Mouse (Mus musculus): ENCODE data around the gene Tssk4. TPM values are rescaled to one million over a fixed set of nuclear protein-coding genes. Genes with fewer than 3 reads are reported as not detected.

The Tssk4 gene
- polyA plus RNA-seq, 1 experiment from 2014 or later: 0.46 TPM

DNA sequence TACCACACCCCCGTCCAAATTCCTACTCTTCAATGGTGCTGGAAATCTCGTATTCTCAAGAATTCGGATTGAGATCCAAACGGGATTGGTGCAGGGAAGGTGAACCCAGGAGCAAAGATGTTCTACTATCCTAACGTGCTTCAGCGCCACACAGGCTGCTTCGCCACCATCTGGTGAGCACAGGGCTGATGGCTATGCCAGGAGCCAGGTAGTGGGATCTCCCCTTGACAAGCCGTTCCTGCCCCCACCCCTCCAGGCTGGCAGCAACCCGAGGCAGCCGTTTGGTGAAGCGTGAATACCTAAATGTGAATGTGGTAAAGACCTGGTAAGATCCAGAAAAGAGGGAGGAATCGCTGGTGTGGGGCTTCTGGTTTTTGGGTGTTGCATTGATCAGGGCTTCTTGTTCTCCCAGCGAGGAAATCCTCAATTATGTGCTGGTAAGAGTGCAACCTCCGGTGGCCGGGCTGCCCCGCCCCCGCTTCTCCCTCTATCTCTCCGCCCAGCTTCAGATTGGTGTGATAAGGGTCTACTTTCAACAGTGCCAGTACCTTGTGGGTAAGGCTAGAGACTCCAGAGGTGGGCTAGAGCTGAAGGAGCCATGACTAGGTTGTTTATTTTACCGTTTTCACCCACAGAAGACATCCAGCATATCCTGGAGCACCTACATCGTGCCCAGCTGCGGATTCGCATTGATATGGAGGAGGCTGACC is 31.3 kb upstream of the Tssk4 start:
- Histone ChIP-seq H3K4me2 (replicated peaks; ENCODE audit: low read depth) (peak overlapping the region; percentile 35), H3K9me3 (ENCODE audit: control insufficient read depth, low read length) (no peaks in the 10 kb centered on the region), H3K4me3 (ENCODE audit: low read depth, low read length) (peak overlapping the region; percentile 20), H3K9ac (ENCODE audit: low read length) (peak overlapping the region; percentile 41; the same call in 1 of the 2 replicates), H3K4me1 (replicated peaks; ENCODE audit: control insufficient read depth, insufficient read depth) (no peaks in the 10 kb centered on the region), H3K36me3 (ENCODE audit: control insufficient read depth, insufficient read depth, low read length) (no peaks in the 10 kb centered on the region), H3K27ac (replicated peaks) (no peak overlapping the region), H3K27me3 (ENCODE audit: control insufficient read depth, insufficient read depth, low read length) (no peaks in the 10 kb centered on the region)
- TF ChIP-seq CTCF (IDR thresholded peaks at IDR 0.05; ENCODE audit: low read depth) (no peak), EP300 (optimal IDR thresholded peaks at IDR 0.05) (no peak)
- WGBS: 38% methylated on average over 22 of the region's 22 CpGs
- DNase-seq (ENCODE audit: low spot score): no peak
- no peak for ATAC-seq (ENCODE audit: low FRiP score, low TSS enrichment)

DNA sequence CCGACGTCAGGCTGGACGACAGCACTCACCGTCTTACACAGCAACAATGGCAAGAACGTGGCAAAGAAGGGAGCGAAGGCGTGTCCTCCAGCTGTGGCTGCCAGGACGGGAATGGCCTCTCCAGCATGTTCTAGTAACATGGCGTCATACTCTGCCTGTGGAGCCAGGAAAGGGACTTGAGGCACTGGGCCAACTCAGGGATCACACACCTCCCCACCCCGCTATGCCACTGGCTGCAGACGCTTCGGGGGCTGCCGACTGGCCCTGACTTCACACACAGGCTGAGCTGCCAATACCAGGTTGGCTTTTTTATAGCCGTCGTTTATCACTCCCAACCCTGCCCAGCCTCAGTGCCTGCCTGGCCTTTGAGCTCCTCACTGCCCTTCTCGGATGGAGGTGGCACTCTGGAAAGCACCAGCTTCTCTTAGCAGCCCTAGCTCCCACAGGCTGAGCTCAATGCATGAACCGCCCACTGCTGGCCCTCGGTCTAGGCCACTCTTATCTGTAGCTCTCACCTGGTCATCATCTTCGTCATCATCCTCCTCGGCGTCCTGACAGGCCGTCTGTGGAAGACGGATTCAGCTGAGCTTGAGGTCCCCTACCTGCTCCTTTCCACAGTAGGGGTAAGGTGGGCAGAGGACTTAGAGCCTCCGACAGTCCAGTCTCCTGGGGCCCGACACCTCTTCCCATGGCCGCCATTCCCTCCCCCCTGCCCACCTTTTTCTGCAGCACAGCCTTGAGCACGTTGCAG is 21.7 kb upstream of the Tssk4 start:
- no peak for ATAC-seq (ENCODE audit: low FRiP score, low TSS enrichment)
- no peak overlapping the region for H3K9ac ChIP-seq (ENCODE audit: low read length)
- H3K4me2 ChIP-seq (replicated peaks; ENCODE audit: low read depth): no peak overlapping the region
- peaks cover 46% of the 10 kb centered on the region for H3K36me3 ChIP-seq (ENCODE audit: control insufficient read depth, insufficient read depth, low read length)
- H3K4me1 ChIP-seq (replicated peaks; ENCODE audit: control insufficient read depth, insufficient read depth): no peaks in the 10 kb centered on the region
- no peaks in the 10 kb centered on the region for H3K9me3 ChIP-seq (ENCODE audit: control insufficient read depth, low read length)
- no peak for TF ChIP-seq CTCF (IDR thresholded peaks at IDR 0.05; ENCODE audit: low read depth)
- TF ChIP-seq EP300 (optimal IDR thresholded peaks at IDR 0.05): no peak
- H3K4me3 ChIP-seq (ENCODE audit: low read depth, low read length): no peak overlapping the region
- H3K27ac ChIP-seq (replicated peaks): no peak overlapping the region
- DNase-seq (ENCODE audit: low spot score): no peak
- H3K27me3 ChIP-seq (ENCODE audit: control insufficient read depth, insufficient read depth, low read length): no peaks in the 10 kb centered on the region
- WGBS: 89% methylated on average over 27 of the region's 27 CpGs

DNA sequence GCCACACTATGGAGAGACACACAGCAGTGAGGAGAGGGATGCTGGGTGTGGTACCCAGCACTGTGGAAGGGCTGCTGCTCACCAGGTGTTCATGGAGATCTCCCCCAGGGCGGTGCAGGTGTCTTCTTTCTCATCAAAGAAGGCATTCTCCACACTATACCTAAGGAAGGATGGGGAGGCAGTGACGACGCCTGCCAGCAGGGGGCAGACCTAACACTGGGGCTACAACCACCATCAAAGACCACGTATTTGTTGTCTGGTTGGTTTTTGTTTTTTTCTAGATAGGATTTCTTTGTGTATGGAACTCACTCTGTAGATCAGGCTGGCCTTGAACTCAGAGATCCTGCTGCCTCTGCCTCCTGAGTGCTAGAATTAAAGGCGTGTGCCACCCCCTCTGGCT is 20.7 kb upstream of the Tssk4 start:
- WGBS: 42% methylated on average over 5 of the region's 5 CpGs
- Histone ChIP-seq H3K27me3 (ENCODE audit: control insufficient read depth, insufficient read depth, low read length) (no peaks in the 10 kb centered on the region), H3K4me2 (replicated peaks; ENCODE audit: low read depth) (no peak overlapping the region), H3K27ac (replicated peaks) (no peak overlapping the region), H3K36me3 (ENCODE audit: control insufficient read depth, insufficient read depth, low read length) (peaks cover 46% of the 10 kb centered on the region), H3K9me3 (ENCODE audit: control insufficient read depth, low read length) (no peaks in the 10 kb centered on the region), H3K4me3 (ENCODE audit: low read depth, low read length) (no peak overlapping the region), H3K4me1 (replicated peaks; ENCODE audit: control insufficient read depth, insufficient read depth) (no peaks in the 10 kb centered on the region), H3K9ac (ENCODE audit: low read length) (no peak overlapping the region)
- peak; percentile 18; the same call in 1 of the 2 replicates for ATAC-seq (ENCODE audit: low FRiP score, low TSS enrichment)
- TF ChIP-seq CTCF (IDR thresholded peaks at IDR 0.05; ENCODE audit: low read depth) (peak; percentile 82), EP300 (optimal IDR thresholded peaks at IDR 0.05) (no peak)
- peak; percentile 60 for DNase-seq (ENCODE audit: low spot score)

DNA sequence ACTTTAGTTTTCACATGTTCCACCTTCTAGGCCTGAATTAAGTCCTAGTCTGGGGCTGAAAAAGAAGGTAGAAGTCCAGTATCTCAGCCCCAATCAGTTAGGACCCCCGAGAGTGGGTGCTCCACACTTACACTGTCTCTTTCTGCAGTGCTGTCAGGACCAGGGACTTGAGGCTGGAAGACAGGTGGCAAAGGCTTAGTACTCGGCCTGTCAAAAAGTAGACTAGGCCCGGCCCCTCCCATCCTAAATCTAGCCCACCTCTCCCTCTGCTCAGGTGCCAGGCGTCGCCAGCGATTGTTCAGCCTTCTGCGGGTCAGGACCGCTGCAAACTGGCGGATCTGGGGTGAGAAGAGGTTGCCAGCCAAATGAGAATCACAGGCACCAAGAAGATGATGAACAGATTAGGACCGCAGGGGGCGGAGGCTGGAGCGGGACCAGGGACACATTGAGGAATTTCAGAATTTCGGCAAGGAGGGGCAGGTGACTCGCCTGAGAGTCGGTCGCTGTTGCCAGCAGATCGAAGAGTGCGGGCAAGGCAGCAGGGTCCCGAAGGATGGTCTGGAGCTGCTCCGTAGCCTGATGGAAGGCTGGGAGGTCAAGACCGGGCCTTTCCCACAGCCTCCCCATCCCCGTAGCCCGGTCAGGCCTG is 15.0 kb upstream of the Tssk4 start:
- peak overlapping the region; percentile 71 for H3K27ac ChIP-seq (replicated peaks)
- DNase-seq (ENCODE audit: low spot score) (no peak), ATAC-seq (ENCODE audit: low FRiP score, low TSS enrichment) (no peak; the same call in none of the 2 replicates)
- 3% methylated on average over 21 of the region's 23 CpGs for WGBS
- H3K9ac ChIP-seq (ENCODE audit: low read length): peak overlapping the region; percentile 74
- no peaks in the 10 kb centered on the region for H3K27me3 ChIP-seq (ENCODE audit: control insufficient read depth, insufficient read depth, low read length)
- no peak for TF ChIP-seq CTCF (IDR thresholded peaks at IDR 0.05; ENCODE audit: low read depth)
- no peak for TF ChIP-seq EP300 (optimal IDR thresholded peaks at IDR 0.05)
- peak overlapping the region; percentile 65 for H3K4me3 ChIP-seq (ENCODE audit: low read depth, low read length)
- no peaks in the 10 kb centered on the region for H3K4me1 ChIP-seq (replicated peaks; ENCODE audit: control insufficient read depth, insufficient read depth)
- no peaks in the 10 kb centered on the region for H3K9me3 ChIP-seq (ENCODE audit: control insufficient read depth, low read length)
- H3K4me2 ChIP-seq (replicated peaks; ENCODE audit: low read depth): peak overlapping the region; percentile 97
- H3K36me3 ChIP-seq (ENCODE audit: control insufficient read depth, insufficient read depth, low read length): peaks cover 30% of the 10 kb centered on the region

DNA sequence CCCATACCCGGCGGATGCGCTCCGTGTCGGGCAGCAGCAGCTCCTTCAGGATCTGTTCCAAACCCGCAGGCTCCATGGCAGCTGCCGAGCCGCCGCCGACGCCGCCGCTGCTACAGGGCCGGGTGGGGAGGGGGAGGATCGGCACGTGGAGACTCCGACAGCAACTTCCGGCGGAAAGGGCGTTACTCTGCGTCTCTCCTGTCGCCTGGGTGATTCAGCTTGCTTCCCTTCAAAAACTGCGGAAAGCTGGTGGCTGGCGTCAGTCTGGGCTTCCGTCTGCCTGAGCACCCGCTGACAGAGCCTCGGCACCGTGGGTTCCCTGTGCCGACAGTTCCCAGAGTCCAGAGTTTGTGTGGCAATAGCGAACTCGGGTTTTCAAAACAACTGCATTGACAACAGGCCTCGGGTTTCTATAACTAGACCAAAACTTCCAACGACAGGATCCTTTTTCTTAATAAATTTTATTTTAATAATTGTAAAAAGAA is 14.4 kb upstream of the Tssk4 start, which contains the start of gene Ipo4:
Gene Ipo4 (minus strand): TSS at position 435 of the 485 bp plus-strand sequence.
- peak within 1 kb of the TSS; percentile 71 for H3K27ac ChIP-seq (replicated peaks)
- no peak for TF ChIP-seq EP300 (optimal IDR thresholded peaks at IDR 0.05)
- TF ChIP-seq CTCF (IDR thresholded peaks at IDR 0.05; ENCODE audit: low read depth): no peak
- peak; percentile 92 for DNase-seq (ENCODE audit: low spot score)

More for the DNA sequence above, 14.4 kb upstream of the Tssk4 start, which contains the start of gene Ipo4:
- H3K36me3 ChIP-seq (ENCODE audit: control insufficient read depth, insufficient read depth, low read length): peaks cover 24% of the 10 kb centered on the region
- H3K4me3 ChIP-seq (ENCODE audit: low read depth, low read length): peak within 1 kb of the TSS; percentile 65
- H3K9ac ChIP-seq (ENCODE audit: low read length): peak within 1 kb of the TSS; percentile 74
- H3K4me2 ChIP-seq (replicated peaks; ENCODE audit: low read depth): peak within 1 kb of the TSS; percentile 97
- H3K4me1 ChIP-seq (replicated peaks; ENCODE audit: control insufficient read depth, insufficient read depth): no peaks in the 10 kb centered on the region
- ATAC-seq (ENCODE audit: low FRiP score, low TSS enrichment): peak; percentile 88
- H3K27me3 ChIP-seq (ENCODE audit: control insufficient read depth, insufficient read depth, low read length): no peaks in the 10 kb centered on the region
- WGBS: 2% methylated on average over 33 of the region's 33 CpGs
- H3K9me3 ChIP-seq (ENCODE audit: control insufficient read depth, low read length): no peaks in the 10 kb centered on the region
